Mouse (Mus musculus): ENCODE results near the gene Fam229a. TPM values are rescaled to one million over a fixed set of nuclear protein-coding genes. Genes with fewer than 3 reads are reported as not detected.
"Not testable (repeated sequence)": the region's sequence is repeated elsewhere in the genome, so short reads cannot be mapped to it uniquely, and the experiment has no call there.

Gene Fam229a
- total and polyA plus RNA-seq, 3 experiments = not detected

DNA sequence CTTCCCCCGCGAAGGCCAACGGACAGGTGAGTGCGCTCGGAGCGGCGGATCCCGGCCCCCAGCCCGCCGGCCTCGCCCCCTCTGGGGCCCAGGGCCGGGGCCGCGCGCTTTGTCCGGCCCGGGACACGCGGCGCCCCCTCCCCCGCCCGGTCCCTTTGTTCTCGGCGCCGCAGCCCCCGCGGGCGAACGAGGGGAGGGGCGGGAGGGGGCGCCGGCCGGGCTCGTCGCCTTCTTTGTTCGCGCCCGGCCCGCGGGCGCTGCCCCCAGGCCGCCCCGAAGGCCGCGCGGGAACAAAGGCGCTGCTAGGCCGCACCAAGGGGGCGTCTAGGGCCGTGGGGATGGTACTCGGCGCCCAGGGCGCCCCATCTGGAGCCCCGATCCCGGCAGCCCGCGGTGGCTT, 22.9 kb downstream of the Fam229a start:
- ATAC-seq (ENCODE audit: extremely low read depth, insufficient number of reproducible peaks, low FRiP score, poor library complexity, severe bottlenecking) = no peak
- peaks cover 25% of the 10 kb centered on the region for H3K4me1 ChIP-seq (ENCODE audit: insufficient read depth, low read depth, low read length)
- DNase-seq (ENCODE audit: low spot score) = peak; percentile 48
- H3K36me3 ChIP-seq (replicated peaks) = peaks cover 30% of the 10 kb centered on the region
- H3K9me3 ChIP-seq (replicated peaks) = no peaks in the 10 kb centered on the region
- peak overlapping the region; percentile 71 for H3K4me3 ChIP-seq (ENCODE audit: low read depth, low read length)
- peaks cover 56% of the 10 kb centered on the region for H3K27me3 ChIP-seq (ENCODE audit: insufficient read depth, low read length)
- TF ChIP-seq POLR2AphosphoS5 (IDR thresholded peaks at IDR 0.05; ENCODE audit: insufficient replicate concordance, low read depth, low read length) (no peak), CTCF (IDR thresholded peaks at IDR 0.05; ENCODE audit: low read depth, low read length) (no peak), TAL1 (conservative IDR thresholded peaks at IDR 0.05; ENCODE audit: low read depth, low read length) (no peak), GATA1 (IDR thresholded peaks at IDR 0.05; ENCODE audit: borderline replicate concordance, low read length) (no peak), GATA2 (IDR thresholded peaks at IDR 0.05; ENCODE audit: borderline replicate concordance, low read depth, low read length) (no peak)

DNA sequence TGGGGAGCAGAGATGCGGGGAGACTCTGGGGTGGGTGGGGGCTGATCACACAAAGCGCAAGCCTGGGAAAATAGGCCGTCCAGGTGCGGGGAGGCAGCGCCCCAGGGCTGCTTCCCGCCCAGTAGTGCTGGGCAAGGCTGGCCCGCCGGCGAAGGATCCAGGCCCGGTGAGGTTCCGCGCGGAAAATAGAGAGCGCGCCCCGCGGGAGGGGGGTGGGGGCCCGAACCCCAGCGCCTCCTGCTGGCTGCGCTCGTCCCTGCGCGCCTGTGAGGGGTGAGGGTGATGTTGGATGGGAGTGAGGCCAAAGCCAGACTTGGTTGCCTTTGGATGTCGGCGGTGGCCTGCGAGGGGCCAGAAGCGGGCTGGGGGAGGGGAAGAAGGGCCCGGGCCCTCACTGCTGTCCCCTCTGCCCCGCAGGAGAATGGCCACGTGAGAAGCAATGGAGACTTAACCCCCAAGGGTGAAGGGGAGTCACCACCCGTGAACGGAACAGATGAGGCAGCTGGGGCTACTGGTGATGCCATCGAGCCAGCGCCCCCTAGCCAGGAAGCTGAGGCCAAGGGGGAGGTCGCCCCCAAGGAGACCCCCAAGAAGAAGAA, 23.4 kb downstream of the Fam229a start:
- Histone ChIP-seq H3K36me3 (replicated peaks) (peaks cover 35% of the 10 kb centered on the region), H3K4me3 (ENCODE audit: low read depth, low read length) (peak overlapping the region; percentile 71), H3K4me1 (ENCODE audit: insufficient read depth, low read depth, low read length) (peaks cover 23% of the 10 kb centered on the region), H3K9me3 (replicated peaks) (no peaks in the 10 kb centered on the region), H3K27me3 (ENCODE audit: insufficient read depth, low read length) (peaks cover 51% of the 10 kb centered on the region)
- peak; percentile 33; the same call in 1 of the 2 replicates for TF ChIP-seq CTCF (IDR thresholded peaks at IDR 0.05; ENCODE audit: low read depth, low read length)
- no peak for TF ChIP-seq TAL1 (conservative IDR thresholded peaks at IDR 0.05; ENCODE audit: low read depth, low read length)
- no peak for ATAC-seq (ENCODE audit: extremely low read depth, insufficient number of reproducible peaks, low FRiP score, poor library complexity, severe bottlenecking)
- DNase-seq (ENCODE audit: low spot score) = peak; percentile 62

DNA sequence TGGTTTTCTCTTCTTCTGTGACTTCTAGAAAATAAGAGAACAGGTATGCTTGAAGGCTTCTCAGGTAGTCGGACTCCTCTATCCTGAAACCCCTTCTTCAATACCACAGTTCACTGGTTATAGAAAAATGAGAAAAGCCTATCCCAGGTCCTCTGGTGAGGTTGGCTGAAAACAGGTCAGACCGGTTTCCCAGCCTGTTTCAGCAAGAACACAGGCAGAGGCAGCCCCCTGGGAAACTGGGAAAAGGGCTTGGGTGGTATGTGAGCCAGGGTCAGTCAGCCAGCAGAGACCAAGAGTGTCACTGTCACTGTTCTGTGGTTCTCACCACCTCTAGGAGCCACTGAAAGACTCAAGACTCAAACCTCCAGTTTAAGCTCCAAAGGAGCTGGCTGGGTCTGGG, 25.9 kb downstream of the Fam229a start:
- no peak overlapping the region for H3K4me3 ChIP-seq (ENCODE audit: low read depth, low read length)
- DNase-seq (ENCODE audit: low spot score) (no peak), ATAC-seq (ENCODE audit: extremely low read depth, insufficient number of reproducible peaks, low FRiP score, poor library complexity, severe bottlenecking) (no peak)
- H3K9me3 ChIP-seq (replicated peaks) = no peaks in the 10 kb centered on the region
- H3K36me3 ChIP-seq (replicated peaks) = peaks cover 59% of the 10 kb centered on the region
- TF ChIP-seq POLR2AphosphoS5 (IDR thresholded peaks at IDR 0.05; ENCODE audit: insufficient replicate concordance, low read depth, low read length) (no peak), TAL1 (conservative IDR thresholded peaks at IDR 0.05; ENCODE audit: low read depth, low read length) (no peak)
- peaks cover 28% of the 10 kb centered on the region for H3K27me3 ChIP-seq (ENCODE audit: insufficient read depth, low read length)
- H3K4me1 ChIP-seq (ENCODE audit: insufficient read depth, low read depth, low read length) = peaks cover 21% of the 10 kb centered on the region

DNA sequence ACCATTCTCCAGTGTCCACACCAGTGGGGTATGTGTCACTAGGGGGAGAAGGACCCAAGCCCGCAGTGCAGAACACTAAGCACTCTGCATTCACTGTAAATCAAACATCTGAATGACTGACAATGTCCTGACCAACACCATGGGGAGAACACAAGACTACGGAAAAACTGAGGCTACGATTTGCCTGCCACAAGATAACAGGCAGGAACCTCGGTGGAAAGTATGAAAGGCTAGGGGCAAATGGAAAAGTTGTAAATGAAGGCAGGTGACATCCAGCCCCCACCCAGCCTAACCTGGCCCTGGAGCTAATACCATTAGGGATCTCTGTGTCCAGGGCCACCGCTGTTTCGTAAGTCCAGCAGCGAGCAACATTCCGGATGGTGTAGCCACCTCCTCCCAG, 27.5 kb downstream of the Fam229a start:
- Histone ChIP-seq H3K4me3 (ENCODE audit: low read depth, low read length) (no peak overlapping the region), H3K4me1 (ENCODE audit: insufficient read depth, low read depth, low read length) (peaks cover 14% of the 10 kb centered on the region), H3K9me3 (replicated peaks) (no peaks in the 10 kb centered on the region), H3K36me3 (replicated peaks) (peaks cover 75% of the 10 kb centered on the region), H3K27me3 (ENCODE audit: insufficient read depth, low read length) (peaks cover 13% of the 10 kb centered on the region; the same call in 1 of the 2 replicates)
- no peak for TF ChIP-seq TAL1 (conservative IDR thresholded peaks at IDR 0.05; ENCODE audit: low read depth, low read length)
- no peak for TF ChIP-seq POLR2AphosphoS5 (IDR thresholded peaks at IDR 0.05; ENCODE audit: insufficient replicate concordance, low read depth, low read length)
- TF ChIP-seq CTCF (IDR thresholded peaks at IDR 0.05; ENCODE audit: low read depth, low read length) = no peak
- no peak for TF ChIP-seq GATA2 (IDR thresholded peaks at IDR 0.05; ENCODE audit: borderline replicate concordance, low read depth, low read length)
- TF ChIP-seq GATA1 (IDR thresholded peaks at IDR 0.05; ENCODE audit: borderline replicate concordance, low read length) = no peak
- DNase-seq (ENCODE audit: low spot score) = no peak
- no peak for ATAC-seq (ENCODE audit: extremely low read depth, insufficient number of reproducible peaks, low FRiP score, poor library complexity, severe bottlenecking)

DNA sequence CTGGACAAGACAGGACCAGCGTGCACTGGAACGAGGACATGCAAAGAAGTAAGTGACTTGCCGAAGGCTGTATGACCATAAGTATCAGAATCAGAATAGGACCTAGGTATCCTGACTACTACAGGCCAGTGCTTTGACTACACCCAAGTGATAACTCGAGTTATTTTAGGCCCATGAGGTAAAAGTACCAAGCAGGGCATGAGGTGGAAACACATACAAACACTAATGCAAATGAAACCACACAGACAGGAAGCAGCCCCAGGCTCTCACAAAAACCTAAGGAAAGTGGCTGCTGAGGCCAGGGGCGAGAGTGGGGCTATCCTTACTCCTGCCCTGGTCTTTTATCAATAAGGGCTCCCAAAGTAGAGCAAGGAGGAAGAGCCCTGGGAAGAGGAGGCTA, 34.3 kb downstream of the Fam229a start:
- H3K4me3 ChIP-seq (ENCODE audit: low read depth, low read length) = no peak overlapping the region
- peaks cover 82% of the 10 kb centered on the region for H3K36me3 ChIP-seq (replicated peaks)
- no peaks in the 10 kb centered on the region for H3K27me3 ChIP-seq (ENCODE audit: insufficient read depth, low read length)
- no peak for DNase-seq (ENCODE audit: low spot score)
- H3K9me3 ChIP-seq (replicated peaks) = no peaks in the 10 kb centered on the region
- no peak for TF ChIP-seq TAL1 (conservative IDR thresholded peaks at IDR 0.05; ENCODE audit: low read depth, low read length)
- no peak for TF ChIP-seq GATA2 (IDR thresholded peaks at IDR 0.05; ENCODE audit: borderline replicate concordance, low read depth, low read length)
- TF ChIP-seq POLR2AphosphoS5 (IDR thresholded peaks at IDR 0.05; ENCODE audit: insufficient replicate concordance, low read depth, low read length) = no peak
- TF ChIP-seq CTCF (IDR thresholded peaks at IDR 0.05; ENCODE audit: low read depth, low read length) = no peak
- no peak for TF ChIP-seq GATA1 (IDR thresholded peaks at IDR 0.05; ENCODE audit: borderline replicate concordance, low read length)
- H3K4me1 ChIP-seq (ENCODE audit: insufficient read depth, low read depth, low read length) = no peaks in the 10 kb centered on the region; the same call in 1 of the 2 replicates
- no peak for ATAC-seq (ENCODE audit: extremely low read depth, insufficient number of reproducible peaks, low FRiP score, poor library complexity, severe bottlenecking)

DNA sequence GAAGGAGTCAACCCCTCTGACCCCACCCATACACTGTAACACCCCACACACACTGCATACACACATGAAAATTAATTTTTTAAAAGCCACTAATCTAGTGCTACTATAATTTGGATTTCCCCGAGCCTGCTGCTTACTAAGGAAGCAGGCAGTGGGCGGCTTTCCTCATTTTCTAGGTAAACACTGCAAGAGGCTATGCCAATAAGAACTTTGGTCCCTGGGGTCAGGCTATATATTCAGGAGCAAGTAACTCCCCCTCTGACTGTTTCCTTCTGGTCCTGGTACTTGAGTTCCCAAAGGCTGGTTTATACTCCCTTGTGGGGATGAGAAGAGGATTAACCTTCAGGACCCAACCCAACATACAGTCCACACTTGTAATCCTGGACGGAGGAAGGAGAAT, 34.9 kb downstream of the Fam229a start:
- TF ChIP-seq POLR2AphosphoS5 (IDR thresholded peaks at IDR 0.05; ENCODE audit: insufficient replicate concordance, low read depth, low read length) (no peak), CTCF (IDR thresholded peaks at IDR 0.05; ENCODE audit: low read depth, low read length) (no peak), GATA1 (IDR thresholded peaks at IDR 0.05; ENCODE audit: borderline replicate concordance, low read length) (no peak), TAL1 (conservative IDR thresholded peaks at IDR 0.05; ENCODE audit: low read depth, low read length) (no peak), GATA2 (IDR thresholded peaks at IDR 0.05; ENCODE audit: borderline replicate concordance, low read depth, low read length) (no peak)
- H3K4me3 ChIP-seq (ENCODE audit: low read depth, low read length) = no peak overlapping the region
- H3K4me1 ChIP-seq (ENCODE audit: insufficient read depth, low read depth, low read length) = no peaks in the 10 kb centered on the region; the same call in 1 of the 2 replicates
- ATAC-seq (ENCODE audit: extremely low read depth, insufficient number of reproducible peaks, low FRiP score, poor library complexity, severe bottlenecking) (no peak), DNase-seq (ENCODE audit: low spot score) (no peak)
- H3K27me3 ChIP-seq (ENCODE audit: insufficient read depth, low read length) = no peaks in the 10 kb centered on the region
- H3K36me3 ChIP-seq (replicated peaks) = peaks cover 83% of the 10 kb centered on the region
- H3K9me3 ChIP-seq (replicated peaks) = no peaks in the 10 kb centered on the region

DNA sequence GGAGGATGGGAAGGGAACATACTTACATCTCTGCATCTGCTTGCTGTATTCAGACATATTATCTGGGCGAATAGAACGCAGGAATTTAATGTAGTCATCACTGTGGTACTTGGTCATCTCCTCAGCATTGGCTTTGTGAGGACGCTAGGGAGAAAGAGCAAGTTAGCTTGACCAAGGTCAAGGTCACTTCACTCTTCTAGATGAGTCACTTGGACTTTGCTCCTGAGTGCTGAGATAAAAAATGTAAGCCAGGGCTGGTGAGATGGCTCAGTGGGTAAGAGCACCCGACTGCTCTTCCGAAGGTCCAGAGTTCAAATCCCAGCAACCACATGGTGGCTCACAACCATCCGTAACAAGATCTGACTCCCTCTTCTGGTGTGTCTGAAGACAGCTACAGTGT, 37.9 kb downstream of the Fam229a start:
- H3K4me1 ChIP-seq (ENCODE audit: insufficient read depth, low read depth, low read length); H3K27me3 ChIP-seq (ENCODE audit: insufficient read depth, low read length); DNase-seq (ENCODE audit: low spot score); ATAC-seq (ENCODE audit: extremely low read depth, insufficient number of reproducible peaks, low FRiP score, poor library complexity, severe bottlenecking); H3K9me3 ChIP-seq (replicated peaks); H3K4me3 ChIP-seq (ENCODE audit: low read depth, low read length): not testable (repeated sequence)
- peaks cover 78% of the 10 kb centered on the region for H3K36me3 ChIP-seq (replicated peaks)

Measured in G1E (cell line).